15 mouse cellular contexts compared by ENCODE assay signal in the genomic region with DNA sequence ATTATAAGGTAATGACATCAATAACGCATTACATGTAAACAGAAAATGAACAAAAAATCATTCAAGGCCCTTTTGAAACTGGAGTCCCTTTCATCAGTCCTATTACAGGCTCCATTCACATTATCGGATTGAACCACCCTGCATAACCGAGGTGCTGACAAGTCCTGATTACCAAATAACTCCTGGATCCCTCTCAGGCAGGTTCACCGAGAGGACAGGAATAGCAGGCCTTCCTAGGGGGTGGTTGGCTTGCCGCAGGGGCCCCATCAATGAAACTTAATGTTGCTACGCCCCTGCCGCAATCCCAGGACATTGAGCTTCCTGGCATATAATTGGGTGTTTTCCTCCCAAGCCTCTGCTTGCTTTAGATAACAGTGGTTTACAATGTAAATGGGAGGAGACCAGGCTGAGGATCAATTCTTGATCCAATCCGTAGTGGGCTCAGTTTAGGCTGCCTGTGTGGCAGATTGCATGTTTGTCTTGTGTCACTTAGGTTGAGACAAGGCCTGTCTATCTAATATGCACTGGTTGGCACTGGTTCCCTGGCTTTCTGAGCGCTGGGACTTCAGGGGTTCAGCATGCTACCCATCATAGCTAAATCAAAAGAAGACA.
DNase-seq lines count a peak whose midpoint lies in the region; ATAC-seq and TF ChIP-seq lines count a peak whose summit lies in the region.
"Had no signal": no experiment of that assay in that cellular context is flagged by ENCODE, and none has a peak within 500 bp of the region (broad histone marks: within the 10 kb centered on the region; RNA-seq: fewer than 3 reads in every experiment).

No protein-coding gene starts in this region.

- H3K4me2 ChIP-seq in forebrain, embryonic 15.5 days (replicated peaks), result no peak overlapping the region
- no peak overlapping the region for H3K4me2 ChIP-seq in forebrain, embryonic 13.5 days
- no peak overlapping the region for H3K4me2 ChIP-seq in midbrain, embryonic 11.5 days
- H3K4me2 ChIP-seq in midbrain, postnatal 0 days (ENCODE audit: low read depth, low read length, poor library complexity, severe bottlenecking), result no peak overlapping the region
- H3K4me2 ChIP-seq in stomach, embryonic 15.5 days, result no peak overlapping the region
- no peak overlapping the region for H3K4me2 ChIP-seq in kidney, embryonic 14.5 days (replicated peaks; ENCODE audit: low read depth, low read length)
- H3K4me2 ChIP-seq: liver, embryonic 15.5 days had no signal

- peak; percentile 50; the same call in 1 of the 2 replicates for ATAC-seq in forebrain, embryonic 15.5 days (replicated peaks)
- no peak for ATAC-seq in forebrain, embryonic 13.5 days
- peak; percentile 16; the same call in 1 of the 2 replicates for ATAC-seq in midbrain, embryonic 11.5 days (ENCODE audit: low FRiP score)
- ATAC-seq in midbrain, postnatal 0 days (ENCODE audit: low FRiP score), result no peak
- peak; percentile 65; the same call in 1 of the 2 replicates for ATAC-seq in stomach, embryonic 15.5 days (ENCODE audit: insufficient read depth, low FRiP score, low read depth)
- no peak for ATAC-seq in erythroid progenitor cell, adult 5-6 weeks (replicated peaks; ENCODE audit: low FRiP score, poor library complexity, severe bottlenecking)
- no peak for ATAC-seq in kidney, embryonic 14.5 days (ENCODE audit: low FRiP score, low TSS enrichment)

- TF ChIP-seq CTCF in midbrain, postnatal 0 days (IDR thresholded peaks at IDR 0.05), result no peak

- no peak overlapping the region for H3K4me3 ChIP-seq in forebrain, embryonic 15.5 days
- H3K4me3 ChIP-seq in forebrain, embryonic 13.5 days, result no peak overlapping the region
- H3K4me3 ChIP-seq in midbrain, embryonic 11.5 days (ENCODE audit: low read depth, low read length), result no peak overlapping the region
- H3K4me3 ChIP-seq in midbrain, postnatal 0 days (ENCODE audit: low read depth, low read length), result no peak overlapping the region
- H3K4me3 ChIP-seq in stomach, embryonic 15.5 days (replicated peaks), result no peak overlapping the region
- H3K4me3 ChIP-seq in kidney, embryonic 14.5 days (ENCODE audit: low read length), result no peak overlapping the region
- H3K4me3 ChIP-seq: liver, embryonic 15.5 days; myocyte had no signal

- peaks cover 9% of the 10 kb centered on the region; the same call in 1 of the 2 replicates for H3K4me1 ChIP-seq in forebrain, embryonic 15.5 days
- H3K4me1 ChIP-seq in forebrain, embryonic 13.5 days, result peaks cover 11% of the 10 kb centered on the region; the same call in 1 of the 2 replicates
- no peaks in the 10 kb centered on the region for H3K4me1 ChIP-seq in midbrain, embryonic 11.5 days (ENCODE audit: control insufficient read depth, insufficient read depth, low read length)
- peaks cover 3% of the 10 kb centered on the region; the same call in 1 of the 2 replicates for H3K4me1 ChIP-seq in midbrain, postnatal 0 days (ENCODE audit: insufficient read depth, low read length)
- H3K4me1 ChIP-seq in stomach, embryonic 15.5 days, result no peaks in the 10 kb centered on the region
- H3K4me1 ChIP-seq in kidney, embryonic 14.5 days (ENCODE audit: control insufficient read depth, insufficient read depth, low read length), result no peaks in the 10 kb centered on the region
- H3K4me1 ChIP-seq: liver, embryonic 15.5 days had no signal

- no peaks in the 10 kb centered on the region for H3K36me3 ChIP-seq in forebrain, embryonic 15.5 days
- H3K36me3 ChIP-seq in forebrain, embryonic 13.5 days (ENCODE audit: poor library complexity, severe bottlenecking), result no peaks in the 10 kb centered on the region
- H3K36me3 ChIP-seq in midbrain, embryonic 11.5 days (ENCODE audit: control insufficient read depth, insufficient read depth, low read length), result no peaks in the 10 kb centered on the region
- no peaks in the 10 kb centered on the region for H3K36me3 ChIP-seq in midbrain, postnatal 0 days (ENCODE audit: insufficient read depth, low read length)
- no peaks in the 10 kb centered on the region for H3K36me3 ChIP-seq in stomach, embryonic 15.5 days
- no peaks in the 10 kb centered on the region for H3K36me3 ChIP-seq in kidney, embryonic 14.5 days (ENCODE audit: control insufficient read depth, insufficient read depth, low read length)
- H3K36me3 ChIP-seq: liver, embryonic 15.5 days had no signal

- no peaks in the 10 kb centered on the region for H3K9me3 ChIP-seq in forebrain, embryonic 15.5 days
- H3K9me3 ChIP-seq in forebrain, embryonic 13.5 days (replicated peaks), result peaks cover 2% of the 10 kb centered on the region; the same call in 1 of the 2 replicates
- H3K9me3 ChIP-seq in midbrain, embryonic 11.5 days (ENCODE audit: control insufficient read depth, low read length), result no peaks in the 10 kb centered on the region
- no peaks in the 10 kb centered on the region for H3K9me3 ChIP-seq in midbrain, postnatal 0 days (ENCODE audit: low read length)
- H3K9me3 ChIP-seq in stomach, embryonic 15.5 days, result no peaks in the 10 kb centered on the region
- H3K9me3 ChIP-seq in kidney, embryonic 14.5 days (ENCODE audit: control insufficient read depth, low read length), result no peaks in the 10 kb centered on the region
- H3K9me3 ChIP-seq: liver, embryonic 15.5 days had no signal

- H3K27me3 ChIP-seq in forebrain, embryonic 15.5 days, result no peaks in the 10 kb centered on the region
- no peaks in the 10 kb centered on the region for H3K27me3 ChIP-seq in forebrain, embryonic 13.5 days
- H3K27me3 ChIP-seq in midbrain, embryonic 11.5 days (ENCODE audit: control insufficient read depth, insufficient read depth, low read length), result no peaks in the 10 kb centered on the region
- no peaks in the 10 kb centered on the region for H3K27me3 ChIP-seq in midbrain, postnatal 0 days (ENCODE audit: insufficient read depth, low read length)
- no peaks in the 10 kb centered on the region for H3K27me3 ChIP-seq in stomach, embryonic 15.5 days (replicated peaks)
- H3K27me3 ChIP-seq in kidney, embryonic 14.5 days (ENCODE audit: control insufficient read depth, insufficient read depth, low read length), result no peaks in the 10 kb centered on the region
- H3K27me3 ChIP-seq: liver, embryonic 15.5 days had no signal

- DNase-seq in midbrain, embryonic 11.5 days (ENCODE audit: low spot score, missing footprints), result no peak
- DNase-seq in midbrain, postnatal 0 days (ENCODE audit: low spot score), result no peak
- DNase-seq in heart, postnatal 4 days, result peak; percentile 20
- DNase-seq: cerebellum, adult 9-10 months; kidney, adult 18-20 months; lung, postnatal 4 days; retina, postnatal 1 day; thymus, postnatal 25 days had no signal

- H3K9ac ChIP-seq in forebrain, embryonic 15.5 days (replicated peaks), result no peak overlapping the region
- no peak overlapping the region for H3K9ac ChIP-seq in forebrain, embryonic 13.5 days
- no peak overlapping the region for H3K9ac ChIP-seq in midbrain, embryonic 11.5 days (ENCODE audit: low read length)
- H3K9ac ChIP-seq in midbrain, postnatal 0 days (replicated peaks; ENCODE audit: low read length, poor library complexity, severe bottlenecking), result no peak overlapping the region
- H3K9ac ChIP-seq in stomach, embryonic 15.5 days, result no peak overlapping the region
- H3K9ac ChIP-seq in kidney, embryonic 14.5 days (ENCODE audit: low read depth, low read length), result no peak overlapping the region
- H3K9ac ChIP-seq: liver, embryonic 15.5 days had no signal

- peak overlapping the region; percentile 57 for H3K27ac ChIP-seq in forebrain, embryonic 15.5 days (replicated peaks)
- H3K27ac ChIP-seq in forebrain, embryonic 13.5 days, result no peak overlapping the region
- no peak overlapping the region for H3K27ac ChIP-seq in midbrain, embryonic 11.5 days (ENCODE audit: low read depth, low read length)
- no peak overlapping the region for H3K27ac ChIP-seq in midbrain, postnatal 0 days (ENCODE audit: low read depth, low read length)
- H3K27ac ChIP-seq in stomach, embryonic 15.5 days, result no peak overlapping the region
- no peak overlapping the region for H3K27ac ChIP-seq in kidney, embryonic 14.5 days (ENCODE audit: low read depth, low read length)
- H3K27ac ChIP-seq: liver, embryonic 15.5 days had no signal

- WGBS in forebrain, embryonic 15.5 days, result 28% methylated on average over 9 of the region's 9 CpGs
- WGBS in forebrain, embryonic 13.5 days, result 42% methylated on average over 9 of the region's 9 CpGs
- 74% methylated on average over 9 of the region's 9 CpGs for WGBS in midbrain, embryonic 11.5 days
- WGBS in midbrain, postnatal 0 days, result 52% methylated on average over 9 of the region's 9 CpGs
- WGBS in stomach, embryonic 15.5 days, result 44% methylated on average over 9 of the region's 9 CpGs
- 45% methylated on average over 9 of the region's 9 CpGs for WGBS in kidney, embryonic 14.5 days

Comparison
In these comparisons a context has a peak if more than half of its experiments do, and no peak if none do; other contexts are left out.
1. ATAC-seq: peak in forebrain, embryonic 15.5 days (single experiment), midbrain, embryonic 11.5 days (single experiment) and stomach, embryonic 15.5 days (single experiment); none in forebrain, embryonic 13.5 days (single experiment), midbrain, postnatal 0 days (single experiment), erythroid progenitor cell, adult 5-6 weeks (single experiment) and kidney, embryonic 14.5 days (single experiment).